Mouse (Mus musculus) thymus, postnatal 4 days (tissue): Measurements from ENCODE around the gene Slamf7.
"Not testable (repeated sequence)": the region's sequence is repeated elsewhere in the genome, so short reads cannot be mapped to it uniquely, and the experiment has no call there.

Source experiments
- DNase-seq: peaks from one replicate; pipeline ENCODE4 v3.0.0; 2021

Gene Slamf7

DNA sequence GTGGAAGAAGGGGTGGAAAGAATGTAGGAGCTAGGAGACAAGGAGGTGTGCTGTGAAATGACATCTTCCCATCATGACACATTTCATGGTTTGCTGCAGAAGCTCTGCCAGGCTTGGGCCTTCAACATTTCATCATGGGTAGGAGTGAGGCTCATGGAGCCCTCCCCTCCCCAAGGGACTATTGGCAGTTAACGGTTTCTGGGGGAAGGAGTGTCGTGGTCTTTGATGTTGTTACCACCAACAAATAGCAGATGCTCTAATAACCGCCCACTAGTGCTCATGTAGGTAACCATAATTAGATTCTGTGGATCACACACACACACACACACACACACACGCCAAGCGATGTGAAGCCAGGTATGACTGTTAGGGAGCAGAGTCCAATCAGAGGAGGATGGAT lies at the start of gene Slamf7:
Gene Slamf7 (minus strand): TSS at position 302 of the 400 bp plus-strand sequence.
- DNase-seq: no peak

DNA sequence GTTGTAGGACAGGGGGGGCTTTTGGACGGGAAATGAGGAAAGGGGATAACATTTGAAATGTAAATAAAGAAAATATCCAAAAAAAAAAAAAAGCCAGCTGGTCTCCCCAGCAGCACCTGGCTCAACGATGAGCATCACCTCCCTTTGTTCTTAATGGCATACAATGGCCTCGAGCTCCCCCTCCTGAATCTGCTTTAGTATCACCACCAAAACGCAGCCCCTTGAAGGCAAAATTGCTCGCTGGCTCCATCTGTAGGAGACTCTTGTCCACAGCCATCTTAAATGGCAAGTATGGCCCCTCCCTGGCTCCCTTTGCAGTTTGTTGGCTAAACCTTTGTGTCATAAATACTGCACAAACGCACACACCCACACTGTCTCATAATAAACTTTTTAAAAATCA lies 46.1 kb upstream of the Slamf7 start:
- peak; percentile 89 for DNase-seq

- no peak for DNase-seq
Observed at GRCm38 (mm10) chr1:171693918-171694317, 41.1 kb upstream of the Slamf7 start.

DNA sequence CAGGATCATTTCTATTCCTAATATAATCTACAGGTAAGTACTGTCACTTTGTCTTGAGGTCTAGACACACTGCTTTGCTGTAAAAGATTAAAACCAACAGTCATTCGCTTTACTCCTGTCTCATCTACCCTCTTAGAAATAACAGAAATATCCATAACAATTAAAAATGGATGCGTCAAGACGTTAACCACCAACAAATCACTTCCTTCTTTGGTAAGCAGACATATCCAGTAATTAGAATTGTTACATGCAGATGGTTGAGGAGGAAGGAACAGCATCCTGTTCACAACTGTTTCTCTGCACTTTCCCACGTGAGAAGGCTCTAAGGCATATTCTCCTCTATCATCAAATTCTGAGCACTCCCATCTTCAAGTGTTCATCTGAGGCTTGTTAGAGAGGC lies 34.5 kb upstream of the Slamf7 start:
- no peak for DNase-seq

DNA sequence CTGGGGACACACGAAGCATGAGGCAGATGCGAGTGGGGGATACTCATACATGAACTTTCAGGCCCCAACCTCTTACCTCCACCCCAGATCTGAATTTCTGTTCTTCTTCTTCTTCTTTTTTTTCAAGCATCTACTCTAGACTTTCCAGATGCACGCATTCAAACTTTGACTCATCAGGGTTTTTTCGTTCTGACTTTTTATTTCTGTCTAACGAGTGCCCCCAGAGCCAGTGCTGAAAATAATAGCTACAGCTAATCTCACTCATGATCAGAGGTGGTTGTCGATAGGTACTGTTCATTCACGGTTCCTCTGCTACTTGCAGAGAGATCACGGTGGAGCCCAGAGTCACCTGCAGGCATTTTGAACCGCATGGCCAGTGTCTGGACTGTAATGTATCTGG lies 32.1 kb upstream of the Slamf7 start:
- DNase-seq: no peak

DNA sequence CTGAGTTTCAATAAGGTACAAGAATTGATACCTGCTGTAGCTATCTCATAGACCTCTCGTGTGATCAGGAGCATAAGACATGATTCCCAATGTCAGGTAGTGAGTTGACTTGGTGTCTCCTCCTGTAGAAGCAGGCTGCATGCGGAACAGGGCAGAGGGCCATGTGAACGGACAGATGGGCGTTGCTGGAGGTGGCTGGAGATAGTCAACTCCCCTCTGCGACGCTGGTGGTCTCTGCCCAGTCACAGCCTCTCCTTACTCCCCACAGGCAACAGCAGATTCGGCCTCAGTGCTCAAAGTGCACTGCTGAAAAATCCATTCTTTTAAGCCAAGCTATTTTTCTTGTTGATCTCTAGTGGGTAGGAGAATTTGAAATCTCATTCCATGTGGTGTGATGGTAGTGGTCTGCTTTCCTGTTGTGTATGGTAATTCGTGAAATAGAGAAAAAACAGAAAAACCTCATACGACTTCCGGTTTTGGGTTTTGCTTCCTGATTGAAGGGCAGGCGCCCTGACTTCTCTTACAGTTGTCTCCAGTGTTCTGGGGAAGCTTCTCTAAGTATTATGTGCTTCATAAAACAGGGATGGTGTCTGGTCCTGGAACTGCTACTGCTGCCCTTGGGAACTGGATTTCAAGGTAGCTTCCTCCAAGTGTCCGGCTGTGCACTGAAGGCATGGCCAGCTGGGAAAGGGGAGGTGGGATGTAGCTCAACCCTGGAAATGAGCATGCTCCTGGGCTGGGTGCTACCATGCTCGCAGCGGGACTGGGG lies 28.9 kb upstream of the Slamf7 start, which contains the start of gene Cd48:
Gene Cd48 (plus strand): TSS at position 479 of the 769 bp plus-strand sequence.
- DNase-seq: peak; percentile 53

GRCm38 (mm10) chr1:171681009-171681408 lies 28.2 kb upstream of the Slamf7 start:
- DNase-seq: peak; percentile 58

GRCm38 (mm10) chr1:171677721-171678120 lies 24.9 kb upstream of the Slamf7 start:
- no peak for DNase-seq

DNA sequence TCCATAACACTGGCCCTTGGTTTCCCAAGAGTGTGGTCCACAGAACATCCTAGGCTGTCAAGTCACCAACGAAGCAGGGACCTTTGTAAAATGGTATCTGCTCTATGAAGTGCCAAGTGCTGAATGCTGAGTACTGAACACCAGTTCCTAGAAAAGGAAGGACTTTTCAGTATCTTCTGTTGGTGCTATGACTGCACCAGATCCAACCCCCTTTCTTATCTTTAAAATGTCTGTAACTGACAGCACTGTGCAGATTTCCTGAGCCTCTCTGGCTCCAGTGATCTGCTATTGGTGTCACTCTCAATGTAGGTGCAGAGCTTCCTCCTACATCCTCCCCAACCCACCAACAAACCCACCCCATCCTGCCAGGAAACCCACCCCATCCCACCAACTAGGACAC lies 21.6 kb upstream of the Slamf7 start:
- DNase-seq: peak; percentile 19

DNA sequence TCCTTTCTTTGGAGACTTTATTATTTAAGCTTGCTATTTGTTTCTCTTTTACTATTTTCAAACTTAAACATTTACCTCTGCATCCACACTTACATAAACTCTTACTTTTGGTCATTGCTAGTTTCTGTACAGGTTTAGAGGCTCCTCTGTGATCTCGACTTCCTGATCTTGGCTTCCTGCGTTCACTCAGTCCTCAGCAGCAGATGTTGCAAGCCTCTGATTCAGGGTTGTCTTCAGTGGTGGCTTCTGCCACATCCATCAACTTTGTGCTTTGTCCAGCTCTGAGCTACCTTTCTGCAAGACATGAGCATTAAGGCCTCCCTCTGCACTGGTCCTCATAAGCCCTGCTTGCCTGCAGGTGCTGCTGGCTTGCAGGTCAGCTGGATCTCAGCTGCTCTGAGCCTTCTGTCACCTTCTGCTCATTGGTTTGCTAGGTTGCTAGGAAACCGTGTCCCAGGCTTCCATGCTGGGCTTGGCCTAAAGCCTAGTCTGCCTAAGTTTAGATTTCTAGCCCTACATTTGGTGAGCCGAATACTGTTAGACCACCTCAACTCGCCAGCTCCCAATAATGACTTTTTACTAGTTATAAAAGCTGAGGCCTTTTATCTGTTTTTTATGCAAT lies 20.1 kb upstream of the Slamf7 start:
- peak; percentile 42 for DNase-seq

- not testable (repeated sequence) for DNase-seq
Observed at GRCm38 (mm10) chr1:171672451-171672850, 19.6 kb upstream of the Slamf7 start.

DNA sequence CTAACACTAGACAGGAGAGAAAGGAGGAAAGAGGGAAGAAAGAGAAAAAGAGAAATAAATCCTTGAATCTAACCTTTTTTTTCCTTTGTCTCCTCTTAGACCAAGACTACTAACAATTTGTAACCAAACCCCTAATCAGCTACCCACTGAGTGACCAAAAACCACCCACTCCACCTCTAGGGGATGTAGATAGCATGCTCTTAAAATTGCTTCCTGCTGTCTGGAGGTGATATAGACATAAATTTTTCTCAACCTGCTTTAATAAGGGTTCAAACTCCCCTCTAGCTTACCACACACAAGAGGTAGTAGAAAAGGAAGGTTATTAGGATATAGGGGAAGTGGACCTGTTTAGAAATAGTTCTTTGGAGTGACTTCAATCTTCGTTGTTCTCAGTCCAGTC lies 14.3 kb upstream of the Slamf7 start:
- DNase-seq: no peak

DNA sequence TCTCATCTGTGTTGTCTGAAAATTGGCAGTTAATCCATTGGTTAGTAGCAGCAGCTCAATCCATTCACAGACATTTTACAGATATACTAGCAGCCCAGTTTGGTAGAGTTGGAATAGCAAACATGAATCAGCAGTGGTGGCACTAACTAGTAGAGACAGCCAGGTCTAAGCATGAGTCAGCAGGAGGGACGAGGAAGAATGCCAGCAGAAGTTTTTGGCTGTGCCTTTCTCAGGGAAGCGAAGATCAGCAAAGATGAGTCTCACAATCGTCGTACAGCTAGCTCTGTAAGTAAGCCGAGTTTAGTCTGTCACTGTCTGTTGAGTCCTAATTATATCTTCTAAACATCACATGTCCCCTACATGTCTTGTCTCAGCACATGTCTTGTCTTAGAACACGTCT lies 13.5 kb upstream of the Slamf7 start:
- DNase-seq: no peak

GRCm38 (mm10) chr1:171663757-171664156 lies 10.9 kb upstream of the Slamf7 start:
- no peak for DNase-seq

- no peak for DNase-seq
Observed at GRCm38 (mm10) chr1:171661482-171661881, 8.6 kb upstream of the Slamf7 start.

DNA sequence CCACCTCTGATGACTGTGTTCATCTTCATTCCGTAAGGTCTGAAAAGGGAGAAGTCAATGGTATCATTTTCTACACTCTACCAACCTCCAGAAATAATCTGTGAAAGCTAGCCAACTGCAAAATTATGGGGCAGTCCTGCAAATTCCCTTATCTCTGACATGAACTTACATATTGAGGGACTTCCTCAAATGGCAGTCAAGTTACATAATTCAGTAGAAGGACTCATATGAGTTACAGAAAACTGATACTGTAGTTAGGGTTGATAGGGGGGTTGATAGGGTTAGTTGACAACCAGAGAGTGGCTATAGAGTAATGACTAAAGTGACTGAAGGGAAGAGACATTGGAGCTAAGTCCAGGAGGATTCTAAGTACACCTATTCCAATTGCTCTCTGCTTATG lies 7.6 kb upstream of the Slamf7 start:
- no peak for DNase-seq

- no peak for DNase-seq
Observed at GRCm38 (mm10) chr1:171658561-171658991, 5.7 kb upstream of the Slamf7 start.

GRCm38 (mm10) chr1:171648840-171649239 lies 4.0 kb downstream of the Slamf7 start:
- no peak for DNase-seq

- no peak for DNase-seq
Observed at GRCm38 (mm10) chr1:171647716-171648115, 5.1 kb downstream of the Slamf7 start.

- DNase-seq: no peak
Observed at GRCm38 (mm10) chr1:171646429-171646940, 6.3 kb downstream of the Slamf7 start.

GRCm38 (mm10) chr1:171643612-171644011 lies 9.2 kb downstream of the Slamf7 start:
- peak; percentile 54 for DNase-seq

DNA sequence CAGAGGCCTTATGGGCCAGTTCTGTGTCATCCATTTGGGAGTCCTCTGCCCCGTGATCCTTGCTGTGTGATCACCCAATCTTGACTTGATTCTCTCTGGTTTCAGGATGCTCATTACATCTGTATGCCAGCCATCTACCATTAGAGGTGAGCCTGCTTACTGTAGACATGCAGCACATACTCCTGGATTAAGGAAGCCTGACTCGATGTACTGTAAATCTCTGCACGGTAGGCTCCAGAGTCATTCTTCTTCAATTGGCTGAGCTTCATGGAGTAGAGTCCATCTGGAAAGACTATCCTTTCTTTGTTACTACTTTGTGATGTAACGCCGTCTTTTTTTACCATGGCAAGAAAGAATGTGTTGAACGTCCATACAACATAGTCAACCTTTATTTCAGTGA lies 12.0 kb downstream of the Slamf7 start:
- no peak for DNase-seq

- DNase-seq: no peak
Observed at GRCm38 (mm10) chr1:171638686-171639085, 14.1 kb downstream of the Slamf7 start.

- DNase-seq: no peak
Observed at GRCm38 (mm10) chr1:171637101-171637500, 15.7 kb downstream of the Slamf7 start.
